Mouse (Mus musculus): ENCODE results near the gene Ccdc171. TPM values are rescaled to one million over a fixed set of nuclear protein-coding genes. Genes with fewer than 3 reads are reported as not detected.
"Not testable (repeated sequence)": the region's sequence is repeated elsewhere in the genome, so short reads cannot be mapped to it uniquely, and the experiment has no call there.

Gene Ccdc171
- total RNA-seq, 2 experiments from 2014 or later, result 0.75 to 1.2 TPM

DNA sequence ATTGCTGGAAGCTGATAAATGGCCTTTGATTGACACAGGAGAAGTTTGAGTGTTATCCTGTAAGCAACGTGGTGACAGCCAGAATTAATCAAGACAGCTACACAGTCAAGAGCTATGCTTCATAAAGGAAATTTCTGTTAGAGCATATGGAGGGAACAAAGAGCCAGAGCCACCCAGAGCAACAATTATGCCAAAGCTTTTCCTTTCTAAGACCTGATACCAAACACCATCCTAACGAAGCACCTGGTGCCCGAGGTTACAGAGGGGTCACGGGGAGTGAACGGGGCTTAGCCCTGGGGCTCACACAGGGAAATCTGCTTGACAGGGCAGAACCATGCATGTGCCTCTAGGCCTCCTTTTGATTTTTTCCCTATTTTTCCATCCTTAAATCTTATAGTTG is 3.3 kb upstream of the Ccdc171 start:
- intact Hi-C loops (cut with DNase I; ENCODE audit: low total_unique reads), result no loop called here
- no peak for DNase-seq

GRCm38 (mm10) chr4:83524456-83524842 is 896 bp upstream of the Ccdc171 start:
- DNase-seq, result no peak
- intact Hi-C loops (cut with DNase I; ENCODE audit: low total_unique reads), result no loop called here

GRCm38 (mm10) chr4:83525690-83526055 is 328 bp downstream of the Ccdc171 start:
- DNase-seq, result peak; percentile 53
- intact Hi-C loops (cut with DNase I; ENCODE audit: low total_unique reads), result no loop called here

GRCm38 (mm10) chr4:83526270-83526987 is 1.1 kb downstream of the Ccdc171 start:
- intact Hi-C loops (cut with DNase I; ENCODE audit: low total_unique reads), result no loop called here
- no peak for DNase-seq

DNA sequence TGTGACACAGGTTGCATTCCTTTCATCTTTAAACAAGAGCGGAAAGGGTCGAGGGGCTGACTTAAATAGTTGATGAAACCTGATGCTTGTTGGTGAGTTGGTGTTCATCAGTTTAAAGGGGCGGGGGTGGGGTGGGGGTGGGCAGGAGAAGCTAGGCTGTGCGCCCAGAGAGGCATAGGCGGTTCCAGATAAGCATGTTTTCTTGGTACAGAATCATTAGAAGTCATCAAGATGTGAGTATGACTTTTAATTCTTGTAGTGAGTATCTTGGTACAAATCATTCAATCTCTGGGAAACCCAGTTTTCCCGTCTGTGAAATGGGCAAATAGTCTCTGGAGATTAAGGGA is 1.6 kb downstream of the Ccdc171 start:
- intact Hi-C loops (cut with DNase I; ENCODE audit: low total_unique reads), result no loop called here
- DNase-seq, result no peak

- no peak for DNase-seq
- intact Hi-C loops (cut with DNase I; ENCODE audit: low total_unique reads), result no loop called here
Observed at GRCm38 (mm10) chr4:83527921-83528320, 2.6 kb downstream of the Ccdc171 start.

- intact Hi-C loops (cut with DNase I; ENCODE audit: low total_unique reads); DNase-seq: not testable (repeated sequence)
Observed at GRCm38 (mm10) chr4:83530060-83530459, 4.7 kb downstream of the Ccdc171 start.

DNA sequence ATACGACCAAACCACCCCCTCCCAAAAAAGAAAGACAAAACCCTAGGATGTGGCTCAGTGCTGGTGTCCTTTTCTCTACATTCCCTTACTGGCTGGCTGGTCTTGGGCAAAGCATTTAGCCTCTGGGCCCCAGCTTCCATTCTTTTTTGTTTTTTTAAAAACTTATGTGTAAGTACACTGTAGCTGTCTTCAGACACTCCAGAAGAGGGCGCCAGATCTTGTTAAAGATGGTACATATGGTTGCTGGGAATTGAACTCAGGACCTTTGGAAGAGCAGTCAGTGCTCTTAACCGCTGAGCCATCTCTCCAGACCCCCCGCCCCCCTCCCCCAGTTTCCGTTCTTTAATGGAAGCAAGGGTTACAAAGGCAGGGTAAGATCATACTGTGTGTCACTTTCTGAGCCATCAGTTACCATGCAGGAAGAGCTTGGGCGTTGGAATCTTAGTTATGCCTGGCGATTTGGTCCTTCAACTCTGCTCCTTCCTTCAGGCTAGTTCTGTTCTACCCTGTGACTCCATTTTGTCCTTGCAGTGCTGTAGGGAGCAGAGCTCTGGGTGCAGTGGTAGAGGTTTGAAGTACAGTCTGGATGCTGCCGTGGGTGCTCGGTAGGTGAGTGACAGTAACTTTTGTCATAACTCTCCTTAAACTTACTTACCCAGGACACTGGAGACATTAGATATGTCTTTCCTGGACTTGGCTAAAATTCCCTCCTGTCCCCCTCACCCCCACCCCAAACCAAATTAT is 8.0 kb downstream of the Ccdc171 start:
- no peak for DNase-seq
- intact Hi-C loops (cut with DNase I; ENCODE audit: low total_unique reads), result no loop called here

DNA sequence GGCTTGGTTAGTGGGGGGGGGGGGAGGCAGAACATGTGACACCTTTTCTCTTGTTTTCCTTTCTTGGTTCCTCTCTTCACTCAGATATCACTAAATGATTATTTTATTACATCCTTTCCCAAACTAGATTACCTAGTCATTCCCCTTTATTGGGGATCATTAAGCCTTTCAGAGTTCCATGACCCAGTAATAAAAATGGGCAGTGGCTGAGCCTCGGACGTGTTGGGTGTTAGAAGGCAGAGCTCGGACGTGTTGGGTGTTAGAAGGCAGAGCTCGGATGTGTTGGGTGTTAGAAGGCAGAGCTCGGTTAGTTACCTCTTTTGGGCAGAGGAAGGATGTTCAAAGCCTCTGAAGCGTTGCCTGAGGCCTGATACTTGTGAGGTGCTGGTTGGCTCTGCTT is 8.7 kb downstream of the Ccdc171 start:
- intact Hi-C loops (cut with DNase I; ENCODE audit: low total_unique reads), result no loop called here
- no peak for DNase-seq

- intact Hi-C loops (cut with DNase I; ENCODE audit: low total_unique reads), result no loop called here
- peak; percentile 8 for DNase-seq
Observed at GRCm38 (mm10) chr4:83549501-83549900, 24.2 kb downstream of the Ccdc171 start.

DNA sequence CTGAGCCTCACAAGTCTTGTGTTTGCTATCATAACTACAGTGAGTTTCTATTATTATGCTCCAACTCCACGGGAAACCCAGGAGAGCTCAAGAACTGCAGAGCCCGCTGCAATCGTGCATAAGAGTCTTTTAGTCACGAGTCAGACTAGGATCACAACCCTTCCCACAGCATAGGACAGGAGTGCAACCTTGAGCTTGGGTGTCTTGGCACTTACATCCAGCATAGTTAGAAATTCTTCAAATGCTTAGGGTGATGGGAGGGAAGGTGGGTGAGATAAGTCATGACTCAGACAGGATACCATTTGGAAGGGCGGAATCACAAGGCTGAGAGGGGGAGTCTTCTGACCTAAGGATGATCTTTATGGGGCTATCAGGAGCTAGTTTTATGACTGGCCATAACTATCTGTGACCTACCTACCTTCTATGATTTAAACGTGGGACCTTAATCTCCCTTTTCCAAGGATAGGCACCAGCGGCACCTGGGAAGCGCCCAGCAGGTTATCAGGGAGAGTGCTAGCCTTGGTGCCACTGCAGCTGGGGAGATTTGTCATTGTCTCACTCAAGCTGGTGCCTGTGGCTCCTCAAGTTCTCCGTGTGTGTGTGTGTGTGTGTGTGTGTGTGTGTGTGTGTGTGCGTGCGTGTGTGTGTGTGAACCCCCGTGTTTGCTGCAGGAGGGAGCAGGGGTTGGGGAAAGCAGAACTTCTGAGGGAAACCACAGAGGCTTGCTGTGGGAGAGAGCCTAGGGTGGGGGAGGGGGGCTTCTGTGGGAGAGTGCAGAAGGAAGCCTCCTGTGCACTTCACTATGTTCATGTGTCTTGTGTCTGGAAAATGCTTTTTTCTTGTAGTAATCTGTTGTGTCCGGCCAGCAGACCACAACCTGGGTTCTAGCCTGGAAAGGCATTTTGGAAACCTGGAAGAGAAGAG is 42.1 kb downstream of the Ccdc171 start:
- no peak for DNase-seq
- intact Hi-C loops (cut with DNase I; ENCODE audit: low total_unique reads), result loop anchor here (5.0 kb wide), 1 partner anchor 75 kb away; no protein-coding TSS in a partner anchor

GRCm38 (mm10) chr4:83568145-83568544 is 42.8 kb downstream of the Ccdc171 start:
- intact Hi-C loops (cut with DNase I; ENCODE audit: low total_unique reads), result loop anchor here (5.0 kb wide), 1 partner anchor 76 kb away; no protein-coding TSS in a partner anchor
- DNase-seq, result not testable (repeated sequence)

DNA sequence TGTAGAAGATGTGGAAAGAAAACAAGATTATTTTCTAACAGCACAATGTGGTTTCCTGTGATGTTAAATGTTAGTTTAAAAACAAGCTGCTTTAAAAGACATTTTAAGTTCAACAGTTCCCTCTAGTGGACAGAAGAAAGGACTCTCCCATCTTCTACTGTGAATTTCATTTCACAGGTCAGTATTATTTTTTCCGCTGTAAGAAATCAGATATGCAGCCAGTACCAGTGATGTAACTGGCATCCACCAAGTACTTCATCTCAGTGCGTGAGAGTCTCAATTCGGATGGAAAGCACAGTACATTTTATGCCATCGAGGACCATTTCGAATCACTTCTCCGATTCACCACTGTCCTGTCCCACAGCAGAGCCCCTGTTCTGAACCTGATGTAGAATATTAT is 45.2 kb downstream of the Ccdc171 start:
- intact Hi-C loops (cut with DNase I; ENCODE audit: low total_unique reads), result loop anchor here (2.0 kb wide), 1 partner anchor 268 kb away; no protein-coding TSS in a partner anchor
- no peak for DNase-seq

- DNase-seq, result no peak
- intact Hi-C loops (cut with DNase I; ENCODE audit: low total_unique reads), result loop anchor here (2.0 kb wide), 1 partner anchor 268 kb away; no protein-coding TSS in a partner anchor
Observed at GRCm38 (mm10) chr4:83571033-83571432, 45.7 kb downstream of the Ccdc171 start.

GRCm38 (mm10) chr4:83572521-83572920 is 47.2 kb downstream of the Ccdc171 start:
- no peak for DNase-seq

DNA sequence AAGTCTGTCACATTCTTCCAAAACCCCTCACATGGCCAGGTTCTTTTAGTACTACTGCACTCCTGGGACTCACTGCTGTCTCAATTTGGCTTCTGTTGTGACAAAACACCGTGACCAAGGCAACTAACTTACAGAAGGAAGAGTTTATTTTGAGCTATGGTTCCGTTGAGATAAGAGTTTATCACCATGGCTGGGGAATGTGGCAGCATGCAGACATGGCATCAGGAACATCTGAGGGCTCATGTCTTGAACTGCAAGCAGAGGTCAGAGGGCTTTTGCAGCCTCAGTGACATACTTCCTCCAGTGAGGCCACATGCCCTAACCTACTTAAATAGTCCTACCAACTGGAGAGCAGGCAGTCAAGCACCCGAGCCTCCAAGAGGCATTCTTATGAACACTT is 51.0 kb downstream of the Ccdc171 start:
- DNase-seq, result no peak
- intact Hi-C loops (cut with DNase I; ENCODE audit: low total_unique reads), result no loop called here

More at GRCm38 (mm10) chr4:83572521-83572920, 47.2 kb downstream of the Ccdc171 start:
- intact Hi-C loops (cut with DNase I; ENCODE audit: low total_unique reads), result no loop called here

DNA sequence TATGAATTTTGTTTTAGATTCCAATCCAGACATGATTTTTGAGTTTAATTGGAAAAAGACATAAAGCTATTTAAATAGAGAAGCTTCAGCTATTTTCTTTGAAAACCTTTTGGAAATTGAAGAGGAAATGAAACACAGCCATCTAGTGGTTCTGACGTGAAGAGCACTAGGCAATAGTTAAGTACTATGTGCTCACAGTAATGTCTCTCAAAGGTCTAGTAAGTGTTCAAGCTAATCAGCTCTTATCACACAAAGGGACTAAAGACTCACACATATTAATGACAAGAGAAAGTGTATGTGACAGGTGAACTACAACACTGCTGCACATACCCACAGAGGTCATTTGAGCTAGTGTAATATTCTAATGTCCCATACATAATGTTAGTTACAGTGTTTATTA is 54.8 kb downstream of the Ccdc171 start:
- DNase-seq, result no peak
- intact Hi-C loops (cut with DNase I; ENCODE audit: low total_unique reads), result no loop called here

DNA sequence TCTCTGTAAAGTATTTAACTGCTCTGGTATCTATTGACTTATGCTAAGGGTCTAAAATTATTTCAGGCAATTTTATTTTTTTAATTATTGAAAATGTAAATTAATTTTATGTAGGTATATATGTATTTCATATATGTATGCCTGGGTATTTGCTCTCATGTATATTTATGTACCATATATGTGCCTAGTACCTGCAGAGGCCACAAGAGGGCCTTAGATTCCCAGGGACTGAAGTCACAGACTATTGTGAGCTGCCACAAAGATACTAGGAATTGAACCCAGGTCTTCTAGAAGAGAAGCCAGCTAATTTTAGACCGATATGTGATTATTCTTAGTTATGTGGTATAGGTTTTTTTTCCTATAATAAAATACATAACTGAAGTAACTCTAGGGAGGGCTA is 62.2 kb downstream of the Ccdc171 start:
- intact Hi-C loops (cut with DNase I; ENCODE audit: low total_unique reads), result no loop called here
- DNase-seq, result no peak

DNA sequence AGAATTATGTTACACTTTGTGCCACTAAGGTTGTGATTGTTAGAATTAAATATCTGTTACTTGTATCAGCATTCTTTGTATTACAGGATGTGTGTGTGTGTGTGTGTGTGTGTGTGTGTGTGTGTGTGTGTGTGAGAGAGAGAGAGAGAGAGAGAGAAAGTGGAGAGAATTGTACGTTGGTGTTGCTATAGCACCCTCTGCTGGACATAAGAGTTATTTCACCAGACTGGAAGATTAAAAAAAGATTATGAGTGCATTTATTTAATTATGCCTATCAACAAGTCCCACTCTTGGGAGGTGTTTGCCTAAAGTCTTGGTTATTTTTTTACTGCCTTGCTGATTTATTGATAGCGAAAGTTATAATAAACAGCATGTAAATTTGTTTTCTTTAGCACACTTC is 71.1 kb downstream of the Ccdc171 start:
- DNase-seq, result no peak
- intact Hi-C loops (cut with DNase I; ENCODE audit: low total_unique reads), result no loop called here

DNA sequence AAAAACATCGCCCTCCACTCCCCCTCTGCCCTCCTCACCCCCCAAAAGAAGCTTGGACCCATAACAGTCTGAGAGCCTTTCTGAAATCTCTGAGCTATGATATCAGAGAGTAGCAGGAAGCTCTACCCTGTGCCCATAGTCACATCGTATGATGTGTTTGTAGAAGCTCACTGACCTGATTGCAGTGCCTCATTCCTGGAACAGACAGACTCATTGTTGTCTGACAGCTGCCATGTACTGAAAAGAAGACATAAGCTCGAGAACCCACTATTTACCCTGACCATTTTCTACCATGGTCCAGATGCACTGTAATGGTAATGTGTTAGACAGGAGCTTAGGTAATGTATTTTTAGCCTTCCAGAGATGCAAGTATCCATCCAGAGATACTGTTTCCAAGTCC is 85.8 kb downstream of the Ccdc171 start:
- intact Hi-C loops (cut with DNase I; ENCODE audit: low total_unique reads), result no loop called here

More for the DNA sequence above, 85.8 kb downstream of the Ccdc171 start:
- DNase-seq, result no peak

Measured in gastrocnemius, postnatal 14 days (tissue).